Mouse (Mus musculus) liver, embryonic 15.5 days (tissue): Measurements from ENCODE around the gene Grb10. TPM values are rescaled to one million over a fixed set of nuclear protein-coding genes. Genes with fewer than 3 reads are reported as not detected.

Experiments used
- ATAC-seq: fragments of 200-750 bp; cut with Nextera tagmentation; 2 replicates; pipeline ENCODE4 v1.8.0; 2017; ENCODE audit warnings: moderate number of reproducible peaks, mild to moderate bottlenecking, moderate library complexity; ENCODE audit not compliant: insufficient read depth
- H3K27ac ChIP-seq: fragments of 300-500 bp; sonication (generic); replicated peaks from 2 replicates; pipeline ENCODE4 v1.5.1; 2015; ENCODE audit warnings: mild to moderate bottlenecking, inconsistent platforms
- H3K27me3 ChIP-seq: fragments of 300-500 bp; sonication (generic); 2 replicates; pipeline ENCODE4 v1.6.1; 2015; ENCODE audit warnings: mild to moderate bottlenecking, inconsistent platforms
- H3K36me3 ChIP-seq: fragments of 300-500 bp; sonication (generic); replicated peaks from 2 replicates; pipeline ENCODE4 v1.6.1; 2015; ENCODE audit warnings: moderate library complexity, mild to moderate bottlenecking, inconsistent platforms
- H3K4me1 ChIP-seq: fragments of 300-500 bp; sonication (generic); replicated peaks from 2 replicates; pipeline ENCODE4 v1.6.1; 2015; ENCODE audit warnings: inconsistent platforms
- H3K4me2 ChIP-seq: fragments of 300-500 bp; sonication (generic); 2 replicates; pipeline ENCODE4 v1.6.1; 2015; ENCODE audit warnings: moderate library complexity, mild to moderate bottlenecking, inconsistent platforms
- H3K4me3 ChIP-seq: fragments of 300-500 bp; sonication (generic); replicated peaks from 2 replicates; pipeline ENCODE4 v1.5.1; 2015; ENCODE audit warnings: mild to moderate bottlenecking, inconsistent platforms
- H3K9ac ChIP-seq: fragments of 300-500 bp; sonication (generic); 2 replicates; pipeline ENCODE4 v1.6.1; 2015; ENCODE audit warnings: moderate library complexity, mild to moderate bottlenecking, inconsistent platforms
- H3K9me3 ChIP-seq: fragments of 300-500 bp; sonication (generic); replicated peaks from 2 replicates; pipeline ENCODE4 v1.6.1; 2016; ENCODE audit warnings: inconsistent platforms
- WGBS: fragments of 180-500 bp; shearing (Covaris S2); methylation state at CpG from one replicate; pipeline ENCODE4 v1.1.7; 2015; ENCODE audit warnings: mixed read lengths; ENCODE audit not compliant: insufficient replicate concordance; 5-methylcytosine and 5-hydroxymethylcytosine counted together
- polyA plus RNA-seq: library from polyadenylated mRNA; unstranded; fragments of >200 nt; fragmentation: Nextera tagmentation; extraction: Ambion mirVana; gene quantifications from 2 replicates; pipeline ENCODE4 v1.2.1, GENCODE M21; 2015

The Grb10 gene
- polyA plus RNA-seq, 1 experiment from 2014 or later: 148 TPM

DNA sequence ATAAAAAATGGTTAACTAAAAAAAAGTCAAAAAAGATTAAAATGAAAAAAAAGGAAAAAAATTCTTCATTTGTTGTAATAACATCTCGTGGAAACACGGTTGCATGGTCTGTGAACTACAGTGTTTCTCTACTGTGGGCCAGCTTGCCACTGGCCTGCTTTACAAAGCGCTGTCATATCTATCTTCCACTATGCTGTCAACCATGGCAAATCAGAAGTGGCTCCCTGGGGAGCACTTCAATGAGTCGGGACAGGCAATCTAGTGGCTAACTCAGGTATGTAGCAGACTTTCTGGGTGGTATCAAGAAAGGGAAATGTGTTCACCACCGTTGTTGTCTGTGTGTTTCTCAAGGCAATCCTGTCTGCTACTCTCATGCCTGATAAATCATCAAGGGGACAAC, 106.8 kb downstream of the Grb10 start:
- peaks cover 41% of the 10 kb centered on the region for H3K36me3 ChIP-seq

DNA sequence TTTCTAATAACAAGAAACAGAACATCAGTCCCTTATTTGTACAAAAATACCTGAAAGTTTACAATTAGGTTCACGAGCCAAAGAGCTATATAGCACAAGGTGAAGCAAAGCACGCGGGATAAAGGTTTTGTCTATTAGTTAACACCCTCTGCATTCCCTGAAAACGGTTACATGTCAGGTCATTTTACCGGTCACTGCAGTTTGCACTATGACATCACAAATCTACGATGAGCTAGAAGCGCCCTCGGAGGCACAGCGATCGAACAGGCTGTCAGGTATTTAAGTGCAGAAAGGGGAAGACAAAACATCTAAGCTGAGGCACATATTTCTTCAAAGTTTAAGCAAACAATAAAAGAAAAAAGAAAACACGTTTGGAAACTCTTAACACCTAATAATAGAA, 108.0 kb downstream of the Grb10 start:
- ATAC-seq: no peak
- Histone ChIP-seq H3K4me3 (no peak overlapping the region), H3K27me3 (no peaks in the 10 kb centered on the region), H3K36me3 (peaks cover 32% of the 10 kb centered on the region), H3K9me3 (no peaks in the 10 kb centered on the region), H3K4me2 (no peak overlapping the region), H3K27ac (no peak overlapping the region), H3K9ac (no peak overlapping the region), H3K4me1 (0 out of 2 replicates have a peak, but pooled peaks cover 8% of the 10 kb centered on the region)
- 81% methylated on average over 11 of the region's 11 CpGs for WGBS

More for the DNA sequence above, 106.8 kb downstream of the Grb10 start:
- Histone ChIP-seq H3K4me3 (no peak overlapping the region), H3K9ac (no peak overlapping the region), H3K9me3 (no peaks in the 10 kb centered on the region), H3K4me1 (0 out of 2 replicates have a peak, but pooled peaks cover 8% of the 10 kb centered on the region), H3K4me2 (no peak overlapping the region), H3K27ac (no peak overlapping the region), H3K27me3 (no peaks in the 10 kb centered on the region)
- no peak for ATAC-seq
- WGBS: 70% methylated on average over 5 of the region's 5 CpGs

DNA sequence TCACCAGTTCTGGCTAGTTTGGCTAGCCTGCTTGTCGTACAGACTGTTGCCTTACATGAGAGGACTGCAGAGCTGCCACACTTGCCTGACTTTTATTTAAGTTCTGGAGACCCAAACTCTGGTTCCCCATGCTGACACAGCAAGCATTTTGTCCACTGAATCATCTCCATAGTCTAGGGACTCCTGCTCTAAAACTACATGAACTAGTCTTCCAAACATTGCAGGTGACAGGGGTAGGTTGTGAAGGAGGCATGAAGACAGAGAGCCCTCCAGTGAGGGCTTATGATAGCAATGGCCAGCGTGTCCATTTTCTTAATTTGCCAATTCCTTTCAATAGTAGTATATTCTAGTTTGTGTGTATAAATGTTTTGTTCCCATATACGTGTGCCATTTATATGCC, 109.4 kb downstream of the Grb10 start:
- WGBS: 61% methylated on average over 3 of the region's 3 CpGs
- Histone ChIP-seq H3K4me3 (no peak overlapping the region), H3K27me3 (no peaks in the 10 kb centered on the region), H3K9me3 (no peaks in the 10 kb centered on the region), H3K4me1 (peaks cover 9% of the 10 kb centered on the region), H3K27ac (no peak overlapping the region), H3K9ac (no peak overlapping the region), H3K4me2 (no peak overlapping the region), H3K36me3 (peaks cover 23% of the 10 kb centered on the region)
- ATAC-seq: peak; percentile 10

DNA sequence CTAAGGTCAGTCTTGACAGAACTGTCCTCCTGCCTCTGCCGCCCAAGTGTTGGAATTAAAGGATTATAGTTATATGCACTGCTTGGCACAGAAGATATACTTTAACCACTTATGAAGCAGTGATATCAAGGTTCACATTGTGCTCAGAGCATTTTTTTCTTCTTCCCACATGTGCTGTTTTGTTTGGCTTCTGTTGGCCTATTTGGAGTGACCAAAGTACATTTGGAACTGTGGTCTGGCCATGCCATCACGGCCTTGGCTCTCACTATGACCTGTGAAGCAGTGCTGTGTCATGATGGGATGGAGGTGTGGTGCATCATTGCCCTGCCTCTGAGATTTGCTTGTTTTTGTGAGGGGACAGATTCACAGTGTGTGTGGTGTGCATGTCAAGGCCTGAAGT, 109.9 kb downstream of the Grb10 start:
- no peak overlapping the region for H3K27ac ChIP-seq
- peaks cover 20% of the 10 kb centered on the region for H3K36me3 ChIP-seq
- H3K4me3 ChIP-seq: no peak overlapping the region
- no peak overlapping the region for H3K4me2 ChIP-seq
- 70% methylated on average over 2 of the region's 2 CpGs for WGBS
- peaks cover 14% of the 10 kb centered on the region for H3K4me1 ChIP-seq
- no peak overlapping the region for H3K9ac ChIP-seq
- no peaks in the 10 kb centered on the region for H3K27me3 ChIP-seq
- peak; percentile 65 for ATAC-seq
- H3K9me3 ChIP-seq: no peaks in the 10 kb centered on the region

DNA sequence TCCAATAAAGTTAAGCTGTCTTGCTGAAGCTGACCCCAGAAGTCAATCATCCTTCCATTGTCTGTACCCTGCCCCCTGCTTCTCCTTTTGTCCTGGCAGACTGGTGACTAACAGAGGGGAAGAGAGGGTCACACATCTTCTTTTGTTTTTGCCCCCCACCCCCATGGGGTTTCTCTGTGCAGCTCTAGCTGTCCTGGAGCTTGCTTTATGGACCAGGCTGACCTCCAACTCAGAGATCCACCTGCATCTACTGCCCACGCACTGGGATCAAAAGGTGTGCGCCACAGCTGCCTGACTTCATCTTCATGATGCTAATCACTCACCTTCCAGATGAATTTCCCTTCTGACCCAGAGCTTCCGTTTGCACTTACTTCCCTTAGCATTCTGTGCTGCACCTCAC, 114.6 kb downstream of the Grb10 start:
- Histone ChIP-seq H3K4me2 (0 out of 2 replicates have a peak overlapping the region, but pooled peaks have one; percentile 5), H3K36me3 (no peaks in the 10 kb centered on the region), H3K27me3 (peaks cover 3% of the 10 kb centered on the region; the same call in 1 of the 2 replicates), H3K9me3 (no peaks in the 10 kb centered on the region), H3K4me3 (no peak overlapping the region), H3K9ac (no peak overlapping the region), H3K4me1 (peaks cover 22% of the 10 kb centered on the region), H3K27ac (no peak overlapping the region)
- no peak for ATAC-seq
- WGBS: 63% methylated on average over 3 of the region's 3 CpGs

DNA sequence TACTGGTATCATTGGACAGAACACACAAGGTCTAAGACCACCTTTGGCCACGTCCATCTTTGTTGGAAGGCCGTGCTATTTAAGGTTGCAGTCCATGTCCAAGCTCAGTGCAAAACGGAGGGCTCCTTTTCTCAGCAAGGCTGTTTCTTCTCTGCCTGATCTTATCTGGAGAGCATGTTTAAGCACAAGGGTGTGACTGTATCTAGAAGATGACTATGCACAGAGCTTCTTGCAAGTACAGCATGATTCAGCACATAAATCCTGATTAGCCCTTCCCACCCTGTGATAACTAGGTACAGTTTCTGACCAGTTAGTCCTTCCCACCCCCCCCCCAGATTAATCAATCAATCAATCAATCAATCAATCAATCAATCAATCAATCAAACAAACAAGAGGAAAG, 115.1 kb downstream of the Grb10 start:
- WGBS: 54% methylated on average over 3 of the region's 3 CpGs
- no peaks in the 10 kb centered on the region for H3K9me3 ChIP-seq
- peaks cover 3% of the 10 kb centered on the region; the same call in 1 of the 2 replicates for H3K27me3 ChIP-seq
- peaks cover 19% of the 10 kb centered on the region for H3K4me1 ChIP-seq
- ATAC-seq: peak; percentile 77
- 0 out of 2 replicates have a peak overlapping the region, but pooled peaks have one; percentile 5 for H3K4me2 ChIP-seq
- no peak overlapping the region for H3K4me3 ChIP-seq
- H3K9ac ChIP-seq: no peak overlapping the region
- no peak overlapping the region for H3K27ac ChIP-seq
- no peaks in the 10 kb centered on the region for H3K36me3 ChIP-seq

DNA sequence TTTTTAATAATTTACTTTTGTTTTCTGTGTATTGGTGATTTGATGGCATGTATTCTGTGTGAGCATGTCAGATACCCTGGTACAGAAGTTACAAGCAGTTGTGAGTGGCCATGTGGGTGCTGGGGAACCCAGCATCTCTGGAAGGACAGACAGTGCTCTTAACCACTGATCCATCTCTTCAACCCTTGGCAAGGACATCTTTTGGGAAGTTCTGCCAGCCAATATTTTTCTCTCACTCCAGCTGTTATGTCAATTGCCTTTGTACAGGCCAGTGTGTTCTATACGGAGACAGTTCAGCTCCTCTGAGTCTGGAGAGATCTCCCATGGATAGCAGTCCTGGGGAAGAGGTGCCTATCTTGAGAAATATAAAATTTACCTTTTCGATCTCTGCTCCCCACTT, 116.4 kb downstream of the Grb10 start:
- Histone ChIP-seq H3K36me3 (no peaks in the 10 kb centered on the region), H3K27me3 (peaks cover 3% of the 10 kb centered on the region; the same call in 1 of the 2 replicates)
- whole genome bisulfite sequencing: 75% methylated on average over 2 of the region's 2 CpGs

DNA sequence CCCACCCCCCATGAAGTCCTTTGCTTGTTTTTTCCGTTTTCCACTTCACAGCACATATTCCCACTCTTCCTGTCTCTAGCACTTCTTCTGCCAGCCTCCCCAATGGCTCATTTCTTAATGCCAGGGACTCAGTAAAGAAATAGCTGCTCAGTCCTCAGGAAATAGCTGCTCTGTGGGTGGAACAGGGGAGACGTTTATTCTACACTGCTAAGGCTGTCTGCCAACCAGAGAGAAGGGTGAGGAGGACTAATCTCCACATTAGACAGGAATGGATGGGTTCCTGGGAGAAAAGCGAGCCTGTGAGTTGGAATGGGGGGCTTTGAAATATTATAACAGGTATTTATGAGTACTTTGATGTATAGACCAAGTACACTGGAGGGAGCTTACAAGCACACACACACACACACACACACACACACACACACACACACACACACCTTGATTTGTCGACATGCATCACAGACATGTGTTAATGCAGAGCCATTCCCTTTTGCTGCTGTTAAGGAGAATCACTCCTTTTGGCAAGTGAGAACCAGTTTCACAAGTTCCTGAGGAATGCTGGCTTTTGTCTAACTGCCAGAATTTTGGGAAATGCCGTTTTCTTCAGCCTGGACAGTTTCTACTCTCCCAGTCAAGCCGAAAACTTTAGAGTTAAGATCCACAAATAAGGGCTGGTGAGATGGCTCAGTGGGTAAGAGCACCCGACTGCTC, 130.6 kb downstream of the Grb10 start:
- Histone ChIP-seq H3K4me2 (no peak overlapping the region), H3K9me3 (no peaks in the 10 kb centered on the region), H3K4me3 (no peak overlapping the region), H3K27ac (no peak overlapping the region), H3K36me3 (no peaks in the 10 kb centered on the region), H3K4me1 (no peaks in the 10 kb centered on the region), H3K27me3 (no peaks in the 10 kb centered on the region), H3K9ac (no peak overlapping the region)
- 50% methylated on average over 7 of the region's 7 CpGs for WGBS
- no peak for ATAC-seq

More for the DNA sequence above, 116.4 kb downstream of the Grb10 start:
- Histone ChIP-seq H3K9me3 (no peaks in the 10 kb centered on the region), H3K4me1 (peaks cover 19% of the 10 kb centered on the region), H3K4me2 (no peak overlapping the region), H3K4me3 (no peak overlapping the region), H3K27ac (no peak overlapping the region), H3K9ac (no peak overlapping the region)
- no peak for ATAC-seq

DNA sequence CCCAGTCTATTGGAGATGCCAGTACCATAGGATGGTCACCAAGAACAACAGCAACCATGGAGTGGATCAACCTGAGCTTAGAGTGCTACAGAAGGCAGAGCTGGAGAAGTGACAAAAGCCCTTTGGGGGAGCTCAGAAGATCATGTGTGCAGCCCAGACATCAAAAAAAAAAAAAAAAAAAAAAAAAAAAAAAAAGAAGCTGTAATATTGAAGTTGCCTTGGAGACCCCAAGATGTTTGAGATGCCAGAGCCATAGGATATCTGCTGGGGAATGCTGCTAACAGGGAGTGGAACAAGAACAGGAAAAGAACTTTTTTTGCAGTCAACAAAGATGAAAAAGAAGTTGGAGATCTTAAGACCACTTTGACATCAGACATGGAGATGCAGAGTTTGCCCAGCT, 133.0 kb downstream of the Grb10 start:
- no peaks in the 10 kb centered on the region for H3K36me3 ChIP-seq
- no peaks in the 10 kb centered on the region for H3K27me3 ChIP-seq
- no peak for ATAC-seq
- H3K4me1 ChIP-seq: no peaks in the 10 kb centered on the region
- no peak overlapping the region for H3K4me2 ChIP-seq
- H3K9ac ChIP-seq: no peak overlapping the region
- H3K4me3 ChIP-seq: no peak overlapping the region
- H3K27ac ChIP-seq: no peak overlapping the region
- H3K9me3 ChIP-seq: no peaks in the 10 kb centered on the region

DNA sequence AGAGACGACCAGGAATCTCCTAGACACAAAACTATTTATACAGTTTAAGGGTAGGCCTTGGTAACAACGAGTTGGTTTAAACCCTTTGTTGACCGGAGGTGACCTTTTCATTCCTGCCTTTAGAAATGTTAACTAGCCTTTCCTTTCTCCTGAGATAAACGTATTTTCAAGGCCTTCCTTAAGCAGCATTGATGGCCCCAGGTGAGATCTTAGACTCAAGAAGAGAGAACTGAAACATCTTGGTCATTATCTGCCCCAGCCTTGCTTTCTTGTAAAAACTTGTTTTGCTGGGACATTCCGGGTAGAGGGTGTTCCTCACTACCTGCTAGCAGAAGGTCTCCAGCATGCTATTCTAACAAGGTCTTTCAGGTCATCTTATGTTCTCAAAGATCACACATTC, 133.5 kb downstream of the Grb10 start:
- Histone ChIP-seq H3K9ac (no peak overlapping the region), H3K4me2 (no peak overlapping the region), H3K36me3 (no peaks in the 10 kb centered on the region), H3K9me3 (no peaks in the 10 kb centered on the region), H3K4me3 (no peak overlapping the region), H3K27me3 (no peaks in the 10 kb centered on the region), H3K27ac (no peak overlapping the region), H3K4me1 (no peaks in the 10 kb centered on the region)
- ATAC-seq: no peak
- WGBS: 57% methylated on average over 5 of the region's 5 CpGs

DNA sequence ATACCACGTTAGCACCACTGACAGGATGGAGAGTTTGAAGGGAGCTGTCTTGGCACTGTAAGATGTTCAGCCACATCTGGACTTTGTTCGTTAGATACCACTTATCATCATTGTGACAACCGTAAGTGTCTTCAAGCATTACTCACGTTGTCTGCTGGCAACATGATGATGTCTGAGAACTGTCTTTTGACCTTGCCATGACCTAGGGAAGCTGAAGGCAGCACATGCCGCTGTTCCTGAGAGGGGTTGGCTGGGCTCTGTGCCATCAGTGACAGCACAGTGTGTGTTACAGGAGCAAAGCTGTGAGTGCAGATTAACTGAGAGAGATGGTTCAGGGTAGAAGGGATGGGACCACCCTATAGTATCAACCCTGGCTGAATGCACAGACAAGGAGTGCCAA, 137.0 kb downstream of the Grb10 start:
- 37% methylated on average over 5 of the region's 5 CpGs for WGBS
- ATAC-seq: peak; percentile 55
- Histone ChIP-seq H3K9ac (no peak overlapping the region), H3K27ac (no peak overlapping the region), H3K27me3 (no peaks in the 10 kb centered on the region), H3K4me2 (no peak overlapping the region), H3K9me3 (no peaks in the 10 kb centered on the region), H3K4me3 (no peak overlapping the region), H3K4me1 (peaks cover 8% of the 10 kb centered on the region), H3K36me3 (no peaks in the 10 kb centered on the region)

DNA sequence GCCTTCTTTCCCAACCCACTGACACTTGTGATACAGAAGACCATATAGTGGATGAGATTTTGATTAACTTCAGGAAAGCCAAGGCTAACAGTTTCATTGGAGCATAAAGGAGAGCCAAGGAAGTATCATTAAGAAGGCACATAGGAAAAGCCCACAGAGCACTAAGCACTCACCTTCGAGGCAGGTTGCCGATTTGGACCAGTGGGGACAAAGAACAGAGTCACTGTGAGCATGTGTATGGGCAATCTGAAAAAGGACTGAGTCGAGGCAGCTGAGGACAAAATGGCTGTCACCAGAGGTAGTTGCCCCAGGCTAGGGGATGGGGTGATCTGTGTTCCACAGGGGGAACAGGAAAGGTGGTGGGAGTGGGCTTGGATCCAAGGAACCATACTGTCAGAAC, 140.0 kb downstream of the Grb10 start:
- WGBS: 68% methylated on average over 3 of the region's 3 CpGs
- Histone ChIP-seq H3K9ac (no peak overlapping the region), H3K4me3 (no peak overlapping the region), H3K9me3 (no peaks in the 10 kb centered on the region), H3K4me2 (no peak overlapping the region), H3K4me1 (peaks cover 8% of the 10 kb centered on the region), H3K27me3 (no peaks in the 10 kb centered on the region), H3K36me3 (no peaks in the 10 kb centered on the region), H3K27ac (no peak overlapping the region)
- no peak for ATAC-seq
